Mouse (Mus musculus) megakaryocyte-erythroid progenitor cell, adult 5-6 weeks (primary cell): Measurements from ENCODE around the gene Abhd11. TPM values are rescaled to one million over a fixed set of nuclear protein-coding genes. Genes with fewer than 3 reads are reported as not detected.

Source experiments
- total RNA-seq, 2 experiments: library from RNA; stranded (forward) in 1 of 2; stranded (reverse) in 1 of 2; fragments of 200-1000, 215-1000 nt in 1 of 2; fragments of >200 nt in 1 of 2; fragmentation: Nextera tagmentation in 1 of 2; gene quantifications; 2 replicates each; pipeline ENCODE4 v1.2.3; 2014 to 2017

Abhd11 gene
- total RNA-seq, 2 experiments from 2014 or later = 46.7 to 82.2 TPM

Other genes with a start within 250 kb of the Abhd11 start
- not detected in 2 replicates for gene Tmem270, start 102.4 kb upstream of the Abhd11 start, total RNA-seq (2014; fragmentation: Nextera tagmentation)
- not detected in 2 replicates for gene Tmem270, start 102.4 kb upstream of the Abhd11 start, total RNA-seq (2017)
- 177 and 197 TPM in 2 replicates for gene Cldn13, start 93.6 kb upstream of the Abhd11 start, total RNA-seq (2014; fragmentation: Nextera tagmentation)
- 55.6 and 123 TPM in 2 replicates for gene Cldn13, start 93.6 kb upstream of the Abhd11 start, total RNA-seq (2017)
- 9.9 and 12.8 TPM in 2 replicates for gene Mettl27, start 76.8 kb upstream of the Abhd11 start, total RNA-seq (2014; fragmentation: Nextera tagmentation)
- gene Mettl27, start 76.8 kb upstream of the Abhd11 start, total RNA-seq (2017) = 6.5 and 18.5 TPM in 2 replicates
- not detected in 2 replicates for gene Cldn4, start 62.2 kb upstream of the Abhd11 start, total RNA-seq (2014; fragmentation: Nextera tagmentation)
- not detected in 2 replicates for gene Cldn4, start 62.2 kb upstream of the Abhd11 start, total RNA-seq (2017)
- gene Cldn3, start 22.9 kb upstream of the Abhd11 start, total RNA-seq (2014; fragmentation: Nextera tagmentation) = not detected in 2 replicates
- gene Cldn3, start 22.9 kb upstream of the Abhd11 start, total RNA-seq (2017) = not detected in 2 replicates
- 0.17 and 0.98 TPM in 2 replicates for gene Stx1a, start 14.3 kb downstream of the Abhd11 start, total RNA-seq (2014; fragmentation: Nextera tagmentation)
- gene Stx1a, start 14.3 kb downstream of the Abhd11 start, total RNA-seq (2017) = not detected in 2 replicates
- gene Dnajc30, start 55.0 kb downstream of the Abhd11 start, total RNA-seq (2014; fragmentation: Nextera tagmentation) = 15.7 and 16.1 TPM in 2 replicates
- gene Dnajc30, start 55.0 kb downstream of the Abhd11 start, total RNA-seq (2017) = 3.7 and 9.2 TPM in 2 replicates
- gene Bud23, start 55.8 kb downstream of the Abhd11 start, total RNA-seq (2014; fragmentation: Nextera tagmentation) = 93.5 and 138 TPM in 2 replicates
- gene Bud23, start 55.8 kb downstream of the Abhd11 start, total RNA-seq (2017) = 68.0 and 104 TPM in 2 replicates
- gene Vps37d, start 69.1 kb downstream of the Abhd11 start, total RNA-seq (2014; fragmentation: Nextera tagmentation) = not detected in 2 replicates
- 0.38 TPM in 1 of 2 replicates, not detected in the other for gene Vps37d, start 69.1 kb downstream of the Abhd11 start, total RNA-seq (2017)
- gene Mlxipl, start 80.7 kb downstream of the Abhd11 start, total RNA-seq (2014; fragmentation: Nextera tagmentation) = not detected in 2 replicates
- not detected in 2 replicates for gene Mlxipl, start 80.7 kb downstream of the Abhd11 start, total RNA-seq (2017)
- gene Tbl2, start 140.5 kb downstream of the Abhd11 start, total RNA-seq (2014; fragmentation: Nextera tagmentation) = 11.6 and 13.3 TPM in 2 replicates
- gene Tbl2, start 140.5 kb downstream of the Abhd11 start, total RNA-seq (2017) = 19.8 and 20.4 TPM in 2 replicates
- gene Bcl7b, start 159.1 kb downstream of the Abhd11 start, total RNA-seq (2014; fragmentation: Nextera tagmentation) = 37.2 and 48.3 TPM in 2 replicates
- gene Bcl7b, start 159.1 kb downstream of the Abhd11 start, total RNA-seq (2017) = 25.1 and 33.3 TPM in 2 replicates
- gene Baz1b, start 178.1 kb downstream of the Abhd11 start, total RNA-seq (2014; fragmentation: Nextera tagmentation) = 128 and 135 TPM in 2 replicates
- 154 and 160 TPM in 2 replicates for gene Baz1b, start 178.1 kb downstream of the Abhd11 start, total RNA-seq (2017)
- 0.30 and 0.37 TPM in 2 replicates for gene Fzd9, start 242.1 kb downstream of the Abhd11 start, total RNA-seq (2014; fragmentation: Nextera tagmentation)
- 0.38 TPM in 1 of 2 replicates, not detected in the other for gene Fzd9, start 242.1 kb downstream of the Abhd11 start, total RNA-seq (2017)